Mouse (Mus musculus) lung, postnatal 0 days (tissue): ENCODE measurements around the gene Gm48551. TPM values are rescaled to one million over a fixed set of nuclear protein-coding genes. Genes with fewer than 3 reads are reported as not detected.

ENCODE experiments used
- ATAC-seq: fragments of 200-750 bp; cut with Nextera tagmentation; 2 replicates; pipeline ENCODE4 v1.8.0; 2017; ENCODE audit warnings: moderate library complexity
- DNase-seq: peaks from one replicate; pipeline ENCODE4 v3.0.0-alpha.2; 2016; ENCODE audit warnings: low spot score
- H3K27ac ChIP-seq: fragments of 300-500 bp; sonication (generic); 2 replicates; pipeline ENCODE4 v1.5.1; 2014; ENCODE audit warnings: antibody characterized with exemption, mild to moderate bottlenecking, low read length, mixed read lengths
- H3K27me3 ChIP-seq: fragments of 300-500 bp; sonication (generic); replicated peaks from 2 replicates; pipeline ENCODE4 v1.6.1; 2014; ENCODE audit warnings: low read length, mixed read lengths; ENCODE audit not compliant: insufficient read depth
- H3K36me3 ChIP-seq: fragments of 300-500 bp; sonication (generic); 2 replicates; pipeline ENCODE4 v1.6.1; 2014; ENCODE audit warnings: low read length, mixed read lengths; ENCODE audit not compliant: insufficient read depth
- H3K4me1 ChIP-seq: fragments of 300-500 bp; sonication (generic); 2 replicates; pipeline ENCODE4 v1.6.1; 2014; ENCODE audit warnings: antibody characterized with exemption, low read depth, low read length, mixed read lengths; ENCODE audit not compliant: insufficient read depth
- H3K4me2 ChIP-seq: fragments of 300-500 bp; sonication (generic); replicated peaks from 2 replicates; pipeline ENCODE4 v1.6.1; 2014; ENCODE audit warnings: low read depth, mild to moderate bottlenecking, low read length, moderate library complexity, mixed read lengths
- H3K4me3 ChIP-seq: fragments of 300-500 bp; sonication (generic); 2 replicates; pipeline ENCODE4 v1.5.1; 2014; ENCODE audit warnings: low read depth, low read length
- H3K9ac ChIP-seq: fragments of 300-500 bp; sonication (generic); replicated peaks from 2 replicates; pipeline ENCODE4 v1.6.1; 2014; ENCODE audit warnings: low read depth, mild to moderate bottlenecking
- H3K9me3 ChIP-seq: fragments of 300-500 bp; sonication (generic); 2 replicates; pipeline ENCODE4 v1.6.1; 2016; ENCODE audit warnings: low read length, mixed read lengths
- CTCF ChIP-seq: IDR thresholded peaks from 2 replicates; pipeline ENCODE4 v1.5.1; 2016; ENCODE audit warnings: antibody characterized with exemption, mild to moderate bottlenecking
- EP300 ChIP-seq: IDR thresholded peaks from 2 replicates; pipeline ENCODE4 v1.6.1; 2016; ENCODE audit warnings: antibody characterized with exemption, mild to moderate bottlenecking, control low read depth
- WGBS: fragments of 180-500 bp; shearing (Covaris S2); extraction: QIAGEN DNeasy Blood & Tissue Kit; methylation state at CpG from one replicate; pipeline ENCODE4 v1.1.7; 2014; 5-methylcytosine and 5-hydroxymethylcytosine counted together
- polyA plus RNA-seq: library from polyadenylated mRNA; unstranded; fragments of >200 nt; fragmentation: Nextera tagmentation; extraction: Ambion mirVana; gene quantifications from 2 replicates; pipeline ENCODE4 v1.2.1, GENCODE M21; 2015

Gene Gm48551
- polyA plus RNA-seq, 1 experiment from 2014 or later, result 2.4 TPM

- WGBS, result 7% methylated on average over 17 of the region's 19 CpGs
- peak; percentile 21 for ATAC-seq
- DNase-seq, result peak; percentile 64
- H3K36me3 ChIP-seq, result 0 out of 2 replicates have a peak, but pooled peaks cover 6% of the 10 kb centered on the region
- H3K4me1 ChIP-seq, result peaks cover 9% of the 10 kb centered on the region
- H3K9ac ChIP-seq, result peak overlapping the region; percentile 45
- TF ChIP-seq CTCF, result no peak; the same call in 1 of the 2 replicates
- no peak for TF ChIP-seq EP300
- no peak overlapping the region for H3K27ac ChIP-seq
- H3K9me3 ChIP-seq, result no peaks in the 10 kb centered on the region
- peak overlapping the region; percentile 52 for H3K4me2 ChIP-seq
- H3K4me3 ChIP-seq, result peak overlapping the region; percentile 22; the same call in 1 of the 2 replicates
- H3K27me3 ChIP-seq, result no peaks in the 10 kb centered on the region
These were observed 9.3 kb downstream of the Gm48551 start for GRCm38 (mm10) chr10:81393456-81394063.

- H3K4me2 ChIP-seq, result no peak overlapping the region
- peaks cover 5% of the 10 kb centered on the region for H3K4me1 ChIP-seq
- H3K9me3 ChIP-seq, result no peaks in the 10 kb centered on the region
- WGBS, result 13% methylated on average over 5 of the region's 5 CpGs
- peak; percentile 63 for DNase-seq
- TF ChIP-seq CTCF, result peak; percentile 96
- TF ChIP-seq EP300, result no peak
- H3K36me3 ChIP-seq, result peaks cover 18% of the 10 kb centered on the region; the same call in 1 of the 2 replicates
- H3K9ac ChIP-seq, result no peak overlapping the region
- ATAC-seq, result peak; percentile 25
- no peaks in the 10 kb centered on the region for H3K27me3 ChIP-seq
- no peak overlapping the region for H3K27ac ChIP-seq
- no peak overlapping the region for H3K4me3 ChIP-seq
These were observed 10.9 kb downstream of the Gm48551 start for GRCm38 (mm10) chr10:81395127-81395526.

- no peak overlapping the region for H3K4me3 ChIP-seq
- peaks cover 5% of the 10 kb centered on the region for H3K4me1 ChIP-seq
- H3K36me3 ChIP-seq, result peaks cover 22% of the 10 kb centered on the region; the same call in 1 of the 2 replicates
- H3K27me3 ChIP-seq, result no peaks in the 10 kb centered on the region
- H3K4me2 ChIP-seq, result no peak overlapping the region
- no peak for ATAC-seq
- WGBS, result 87% methylated on average over 4 of the region's 4 CpGs
- DNase-seq, result no peak
- H3K27ac ChIP-seq, result no peak overlapping the region
- H3K9ac ChIP-seq, result no peak overlapping the region
- TF ChIP-seq CTCF, result no peak
- TF ChIP-seq EP300, result no peak
- H3K9me3 ChIP-seq, result no peaks in the 10 kb centered on the region
These were observed 11.6 kb downstream of the Gm48551 start for GRCm38 (mm10) chr10:81395865-81396264.

- H3K27ac ChIP-seq, result no peak overlapping the region
- H3K27me3 ChIP-seq, result no peaks in the 10 kb centered on the region
- no peak for ATAC-seq
- DNase-seq, result peak; percentile 4
- peaks cover 22% of the 10 kb centered on the region; the same call in 1 of the 2 replicates for H3K36me3 ChIP-seq
- WGBS, result 82% methylated on average over 5 of the region's 5 CpGs
- H3K9me3 ChIP-seq, result no peaks in the 10 kb centered on the region
- H3K4me2 ChIP-seq, result no peak overlapping the region
- no peak overlapping the region for H3K9ac ChIP-seq
- H3K4me1 ChIP-seq, result peaks cover 12% of the 10 kb centered on the region
- TF ChIP-seq EP300 (no peak), CTCF (no peak)
- no peak overlapping the region for H3K4me3 ChIP-seq
These were observed 12.5 kb downstream of the Gm48551 start for GRCm38 (mm10) chr10:81396749-81397148.

- Histone ChIP-seq H3K4me3 (no peak overlapping the region), H3K27me3 (no peaks in the 10 kb centered on the region), H3K9me3 (no peaks in the 10 kb centered on the region), H3K36me3 (peaks cover 28% of the 10 kb centered on the region), H3K4me2 (no peak overlapping the region), H3K9ac (no peak overlapping the region), H3K27ac (no peak overlapping the region), H3K4me1 (peaks cover 15% of the 10 kb centered on the region)
- DNase-seq (no peak), ATAC-seq (no peak)
- 82% methylated on average over 5 of the region's 5 CpGs for WGBS
- TF ChIP-seq EP300, result no peak
- TF ChIP-seq CTCF, result no peak
These were observed 15.0 kb downstream of the Gm48551 start for GRCm38 (mm10) chr10:81399296-81399695.

- 85% methylated on average over 16 of the region's 18 CpGs for WGBS
- Histone ChIP-seq H3K4me2 (no peak overlapping the region), H3K27ac (no peak overlapping the region)
These were observed 15.6 kb downstream of the Gm48551 start for GRCm38 (mm10) chr10:81399798-81400308.

More at GRCm38 (mm10) chr10:81399798-81400308, 15.6 kb downstream of the Gm48551 start:
- H3K9me3 ChIP-seq, result no peaks in the 10 kb centered on the region
- H3K27me3 ChIP-seq, result no peaks in the 10 kb centered on the region
- DNase-seq (no peak), ATAC-seq (no peak)
- H3K9ac ChIP-seq, result no peak overlapping the region
- peaks cover 33% of the 10 kb centered on the region for H3K36me3 ChIP-seq
- peaks cover 15% of the 10 kb centered on the region for H3K4me1 ChIP-seq
- H3K4me3 ChIP-seq, result no peak overlapping the region
- no peak for TF ChIP-seq EP300
- no peak for TF ChIP-seq CTCF
